In genomic region chr5:90964316-90964715, GRCm38 (mm10) we compare ENCODE assay signal across 9 mouse cellular contexts. TPM values are rescaled to one million over a fixed set of nuclear protein-coding genes. Genes with fewer than 3 reads are reported as not detected.
DNase-seq lines count a peak whose midpoint lies in the region; TF ChIP-seq lines count a peak whose summit lies in the region.
"Had no signal": no experiment of that assay in that cellular context is flagged by ENCODE, and none has a peak within 500 bp of the region (broad histone marks: within the 10 kb centered on the region; RNA-seq: fewer than 3 reads in every experiment).

No protein-coding gene starts in this region.

- H3K27ac ChIP-seq in left cerebral cortex, adult 2 months = no peak overlapping the region
- no peak overlapping the region for H3K27ac ChIP-seq in cortical plate, adult 2 months (ENCODE audit: insufficient read depth, low read length)
- H3K27ac ChIP-seq: heart, embryonic 15.5 days had no signal

- intact Hi-C loops in left cerebral cortex, adult 2 months (cut with DNase I) = no loop called here

- no peak overlapping the region for H3K4me3 ChIP-seq in left cerebral cortex, adult 2 months
- no peak overlapping the region for H3K4me3 ChIP-seq in cortical plate, adult 2 months (ENCODE audit: insufficient read depth, low read length)
- H3K4me3 ChIP-seq: heart, embryonic 15.5 days had no signal

- TF ChIP-seq CTCF in left cerebral cortex, adult 2 months (IDR thresholded peaks at IDR 0.05) = peak; percentile 45
- TF ChIP-seq CTCF in cortical plate, adult 2 months (IDR thresholded peaks at IDR 0.05; ENCODE audit: extremely low read depth, insufficient read depth, low read length) = peak; percentile 31; the same call in 1 of the 2 replicates

- TF ChIP-seq POLR2A in cortical plate, adult 2 months (IDR thresholded peaks at IDR 0.05; ENCODE audit: extremely low read depth, insufficient read depth, low read length) = no peak

- DNase-seq in adrenal gland, adult 2 months = peak; percentile 16
- DNase-seq in adrenal gland, postnatal 4 days (ENCODE audit: low spot score in 2 of 2) = no peak
- DNase-seq in left cerebral cortex, adult 2 months (ENCODE audit: extremely low spot score in 1 of 2, low spot score in 2 of 2) = no peak
- DNase-seq in left cerebral cortex, adult 11 months (ENCODE audit: low spot score) = no peak
- DNase-seq in lung, postnatal 36 days = peak; percentile 45
- no peak for DNase-seq in T-cell, adult 2 months (ENCODE audit: low spot score)
- no peak for DNase-seq in right cerebral cortex, postnatal 10 days (ENCODE audit: low spot score in 2 of 2)

- no peaks in the 10 kb centered on the region for H3K4me1 ChIP-seq in cortical plate, adult 2 months (ENCODE audit: control insufficient read depth, insufficient read depth, low read length)
- H3K4me1 ChIP-seq: heart, embryonic 15.5 days had no signal

RNA-seq across cellular contexts. Expression of gene Mthfd2l, which starts 33.4 kb away (rescaled TPM):
- total RNA-seq in adrenal gland, adult 2 months (2021) = 10 to 100 TPM; 14.2 to 20.4 TPM
- 29.0 and 64.4 TPM in 2 replicates for polyA plus RNA-seq in adrenal gland, adult 2 months (2012; rRNA removed)
- total RNA-seq in adrenal gland, postnatal 4 days (2021) = 10 to 100 TPM; 23.9 to 27.0 TPM
- total RNA-seq in left cerebral cortex, adult 2 months (2021) = 10 to 100 TPM; 17.0 to 17.1 TPM
- polyA plus RNA-seq in cortical plate, adult 2 months (2012; rRNA removed) = 16.7 and 18.2 TPM in 2 replicates

Comparison
In these comparisons a context has a peak if more than half of its experiments do, and no peak if none do; other contexts are left out.
1. DNase-seq: peak in adrenal gland, adult 2 months (single experiment) and lung, postnatal 36 days (single experiment); none in adrenal gland, postnatal 4 days (0 of 2), left cerebral cortex, adult 2 months (0 of 2), left cerebral cortex, adult 11 months (single experiment), T-cell, adult 2 months (single experiment) and right cerebral cortex, postnatal 10 days (0 of 2).